Mouse (Mus musculus): Measurements from ENCODE around the gene Tpte. TPM values are rescaled to one million over a fixed set of nuclear protein-coding genes. Genes with fewer than 3 reads are reported as not detected.
A peak's percentile ranks its signal among the peaks of the same experiment; 100 is the strongest.

The Tpte gene
- not detected in 2 replicates for polyA plus RNA-seq (2015; fragmentation: Nextera tagmentation; extraction: Ambion mirVana)

DNA sequence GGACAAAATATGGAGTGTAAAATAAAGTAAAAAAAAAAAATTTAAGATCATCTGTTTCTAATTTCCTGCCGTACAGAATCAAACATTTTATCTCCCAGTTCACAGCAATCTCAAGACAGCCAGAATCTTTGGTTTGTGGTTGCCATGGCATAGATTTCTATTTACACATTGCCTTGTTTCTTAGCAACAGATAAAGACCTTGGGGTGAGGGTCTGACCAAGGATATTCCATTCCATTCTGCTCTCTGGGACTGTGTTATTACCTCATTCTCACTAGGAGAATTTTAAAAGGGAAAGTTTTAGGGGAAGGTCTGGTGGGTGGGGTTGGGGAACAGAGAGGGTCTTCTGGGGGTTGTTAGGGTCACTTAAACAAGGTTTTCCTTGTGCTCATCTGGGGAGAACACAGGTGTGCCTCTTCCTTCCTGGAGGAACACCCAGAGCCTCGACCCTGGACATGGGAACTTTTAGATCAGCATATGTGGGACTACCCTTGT is at the start of gene Tpte:
Gene Tpte (plus strand): TSS at position 443 of the 493 bp plus-strand sequence.
- Histone ChIP-seq H3K4me2 (ENCODE audit: low read depth, low read length) (no peak within 1 kb of the TSS), H3K4me3 (ENCODE audit: low read length) (no peak within 1 kb of the TSS), H3K9me3 (ENCODE audit: control insufficient read depth, low read length) (no peaks in the 10 kb centered on the region), H3K36me3 (ENCODE audit: control insufficient read depth, insufficient read depth, low read length) (no peaks in the 10 kb centered on the region), H3K27ac (ENCODE audit: low read length) (no peak within 1 kb of the TSS), H3K4me1 (replicated peaks; ENCODE audit: control insufficient read depth, insufficient read depth, low read length) (no peaks in the 10 kb centered on the region), H3K9ac (ENCODE audit: low read length) (no peak within 1 kb of the TSS), H3K27me3 (ENCODE audit: control insufficient read depth, insufficient read depth, low read depth, low read length) (no peaks in the 10 kb centered on the region)
- ATAC-seq (ENCODE audit: low read depth), result no peak
- 35% methylated on average over 2 of the region's 2 CpGs for WGBS

DNA sequence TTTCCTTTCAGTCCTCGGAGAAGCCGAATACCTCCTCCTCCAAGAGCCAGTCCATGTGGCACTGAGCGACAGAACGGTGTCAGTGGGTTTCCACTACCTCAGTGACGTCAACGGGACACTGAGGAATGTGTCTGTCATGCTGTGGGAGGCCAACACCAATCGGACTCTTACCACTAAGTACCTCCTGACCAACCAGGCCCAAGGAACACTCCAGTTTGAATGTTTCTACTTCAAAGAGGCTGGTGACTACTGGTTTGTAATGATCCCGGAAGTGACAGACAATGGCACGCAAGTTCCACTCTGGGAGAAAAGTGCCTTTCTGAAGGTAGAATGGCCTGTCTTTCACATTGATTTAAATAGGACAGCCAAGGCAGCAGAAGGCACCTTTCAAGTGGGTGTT is 40.3 kb upstream of the Tpte start:
- no peaks in the 10 kb centered on the region for H3K36me3 ChIP-seq (ENCODE audit: control insufficient read depth, insufficient read depth, low read length)
- WGBS, result 78% methylated on average over 9 of the region's 9 CpGs
- no peaks in the 10 kb centered on the region for H3K4me1 ChIP-seq (replicated peaks; ENCODE audit: control insufficient read depth, insufficient read depth, low read length)
- no peak overlapping the region for H3K27ac ChIP-seq (ENCODE audit: low read length)
- no peaks in the 10 kb centered on the region for H3K27me3 ChIP-seq (ENCODE audit: control insufficient read depth, insufficient read depth, low read depth, low read length)
- no peak overlapping the region for H3K4me2 ChIP-seq (ENCODE audit: low read depth, low read length)
- H3K9ac ChIP-seq (ENCODE audit: low read length), result no peak overlapping the region
- no peak overlapping the region for H3K4me3 ChIP-seq (ENCODE audit: low read length)
- no peaks in the 10 kb centered on the region for H3K9me3 ChIP-seq (ENCODE audit: control insufficient read depth, low read length)
- ATAC-seq (ENCODE audit: low read depth), result no peak

DNA sequence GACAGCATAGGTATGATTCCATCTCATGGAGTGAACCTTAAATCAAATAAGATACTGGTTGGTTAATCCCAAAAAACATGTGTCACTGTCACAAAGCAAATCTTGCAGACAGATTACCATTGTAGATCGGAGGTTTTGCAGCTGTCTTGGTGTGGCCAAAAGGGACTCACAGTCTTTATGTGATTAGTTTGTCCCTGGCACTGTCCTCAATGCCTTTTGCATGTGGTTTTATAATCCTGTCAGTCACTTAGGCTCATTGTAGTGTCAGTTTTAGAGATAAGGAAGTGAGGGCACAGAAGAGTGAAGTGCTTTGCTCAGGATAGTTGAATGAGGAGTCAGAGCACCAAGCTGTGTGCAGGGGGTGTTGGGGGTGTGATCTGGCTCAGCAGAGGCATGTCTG is 37.6 kb upstream of the Tpte start:
- no peak overlapping the region for H3K27ac ChIP-seq (ENCODE audit: low read length)
- H3K4me2 ChIP-seq (ENCODE audit: low read depth, low read length), result no peak overlapping the region
- H3K9ac ChIP-seq (ENCODE audit: low read length), result no peak overlapping the region
- ATAC-seq (ENCODE audit: low read depth), result no peak
- no peaks in the 10 kb centered on the region for H3K36me3 ChIP-seq (ENCODE audit: control insufficient read depth, insufficient read depth, low read length)
- WGBS, result 42% methylated on average over 1 of the region's 1 CpGs
- no peaks in the 10 kb centered on the region for H3K9me3 ChIP-seq (ENCODE audit: control insufficient read depth, low read length)
- H3K4me3 ChIP-seq (ENCODE audit: low read length), result no peak overlapping the region
- H3K4me1 ChIP-seq (replicated peaks; ENCODE audit: control insufficient read depth, insufficient read depth, low read length), result no peaks in the 10 kb centered on the region
- no peaks in the 10 kb centered on the region for H3K27me3 ChIP-seq (ENCODE audit: control insufficient read depth, insufficient read depth, low read depth, low read length)

DNA sequence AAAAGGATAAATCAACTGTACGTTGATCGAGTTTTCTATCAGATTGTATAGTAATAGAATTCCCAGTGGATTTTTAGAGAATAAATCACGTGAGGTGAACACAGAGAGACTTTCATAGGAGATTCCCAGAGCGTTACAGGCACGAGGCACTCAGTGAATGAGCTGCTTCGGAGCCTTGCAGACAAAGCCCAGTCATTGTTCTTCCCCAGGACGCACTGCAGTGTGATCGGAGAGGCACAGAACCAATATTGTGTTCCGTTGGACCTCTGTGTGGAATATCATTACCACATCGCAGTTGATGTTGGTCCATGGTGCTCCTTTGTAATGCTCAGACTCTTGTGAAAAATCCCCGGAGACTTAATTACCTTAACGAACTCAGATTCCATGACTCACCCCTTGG is 35.3 kb upstream of the Tpte start:
- H3K9ac ChIP-seq (ENCODE audit: low read length), result no peak overlapping the region
- H3K4me1 ChIP-seq (replicated peaks; ENCODE audit: control insufficient read depth, insufficient read depth, low read length), result no peaks in the 10 kb centered on the region
- H3K27me3 ChIP-seq (ENCODE audit: control insufficient read depth, insufficient read depth, low read depth, low read length), result no peaks in the 10 kb centered on the region
- WGBS, result 85% methylated on average over 12 of the region's 12 CpGs
- no peak overlapping the region for H3K4me3 ChIP-seq (ENCODE audit: low read length)
- H3K36me3 ChIP-seq (ENCODE audit: control insufficient read depth, insufficient read depth, low read length), result no peaks in the 10 kb centered on the region; the same call in 1 of the 2 replicates
- no peak overlapping the region for H3K27ac ChIP-seq (ENCODE audit: low read length)
- no peak overlapping the region for H3K4me2 ChIP-seq (ENCODE audit: low read depth, low read length)
- no peaks in the 10 kb centered on the region for H3K9me3 ChIP-seq (ENCODE audit: control insufficient read depth, low read length)
- ATAC-seq (ENCODE audit: low read depth), result no peak

DNA sequence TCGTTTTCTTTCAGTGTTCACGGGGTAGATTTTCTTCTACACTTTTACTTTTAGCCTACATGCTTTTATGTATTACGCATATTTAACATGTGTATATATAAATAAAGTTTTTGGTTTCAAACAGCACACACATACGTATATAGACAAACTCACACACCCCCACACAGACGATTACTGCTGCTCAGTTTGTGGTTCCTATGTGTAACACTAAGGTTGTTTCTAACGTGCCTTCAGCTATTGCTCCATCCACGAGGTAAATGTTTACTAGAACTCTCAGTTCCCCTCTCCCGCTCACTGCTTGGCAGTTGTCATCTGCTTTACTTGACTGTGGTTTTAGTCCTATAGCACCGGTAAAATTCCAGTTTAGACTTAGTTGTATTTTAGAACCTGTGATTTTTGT is 34.2 kb upstream of the Tpte start:
- Histone ChIP-seq H3K36me3 (ENCODE audit: control insufficient read depth, insufficient read depth, low read length) (no peaks in the 10 kb centered on the region; the same call in 1 of the 2 replicates), H3K4me2 (ENCODE audit: low read depth, low read length) (no peak overlapping the region), H3K27ac (ENCODE audit: low read length) (no peak overlapping the region), H3K4me3 (ENCODE audit: low read length) (no peak overlapping the region), H3K9me3 (ENCODE audit: control insufficient read depth, low read length) (no peaks in the 10 kb centered on the region), H3K27me3 (ENCODE audit: control insufficient read depth, insufficient read depth, low read depth, low read length) (no peaks in the 10 kb centered on the region), H3K9ac (ENCODE audit: low read length) (no peak overlapping the region), H3K4me1 (replicated peaks; ENCODE audit: control insufficient read depth, insufficient read depth, low read length) (no peaks in the 10 kb centered on the region)
- ATAC-seq (ENCODE audit: low read depth), result no peak
- WGBS, result 65% methylated on average over 9 of the region's 9 CpGs

DNA sequence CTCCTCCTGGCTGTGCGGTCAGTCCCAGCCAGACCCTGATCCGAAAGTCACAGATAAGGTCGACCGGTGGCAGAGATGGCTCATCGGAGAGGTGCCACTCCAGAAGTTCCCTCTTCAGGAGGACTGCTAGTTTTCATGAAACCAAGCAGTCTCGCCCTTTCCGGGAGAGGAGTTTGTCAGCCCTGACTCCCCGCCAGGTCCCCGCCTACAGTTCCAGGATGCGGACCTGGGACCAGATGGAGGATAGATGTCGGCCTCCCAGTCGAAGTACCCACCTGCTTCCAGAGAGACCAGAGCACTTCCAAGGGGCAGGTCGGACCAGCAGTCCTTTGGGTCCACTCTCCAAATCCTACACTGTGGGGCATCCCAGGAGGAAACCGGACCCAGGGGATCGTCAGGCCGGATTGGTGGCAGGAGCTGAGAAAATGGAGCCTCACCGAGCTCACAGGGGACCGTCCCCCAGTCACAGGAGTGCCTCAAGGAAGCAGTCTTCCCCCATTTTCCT is 24.2 kb upstream of the Tpte start:
- H3K9ac ChIP-seq (ENCODE audit: low read length), result no peak overlapping the region
- H3K4me2 ChIP-seq (ENCODE audit: low read depth, low read length), result no peak overlapping the region
- no peaks in the 10 kb centered on the region; the same call in 1 of the 2 replicates for H3K36me3 ChIP-seq (ENCODE audit: control insufficient read depth, insufficient read depth, low read length)
- no peaks in the 10 kb centered on the region; the same call in 1 of the 2 replicates for H3K4me1 ChIP-seq (replicated peaks; ENCODE audit: control insufficient read depth, insufficient read depth, low read length)
- no peaks in the 10 kb centered on the region; the same call in 1 of the 2 replicates for H3K9me3 ChIP-seq (ENCODE audit: control insufficient read depth, low read length)
- peak overlapping the region; percentile 19 for H3K27ac ChIP-seq (ENCODE audit: low read length)
- no peaks in the 10 kb centered on the region for H3K27me3 ChIP-seq (ENCODE audit: control insufficient read depth, insufficient read depth, low read depth, low read length)
- WGBS, result 85% methylated on average over 18 of the region's 18 CpGs
- ATAC-seq (ENCODE audit: low read depth), result no peak
- H3K4me3 ChIP-seq (ENCODE audit: low read length), result no peak overlapping the region

DNA sequence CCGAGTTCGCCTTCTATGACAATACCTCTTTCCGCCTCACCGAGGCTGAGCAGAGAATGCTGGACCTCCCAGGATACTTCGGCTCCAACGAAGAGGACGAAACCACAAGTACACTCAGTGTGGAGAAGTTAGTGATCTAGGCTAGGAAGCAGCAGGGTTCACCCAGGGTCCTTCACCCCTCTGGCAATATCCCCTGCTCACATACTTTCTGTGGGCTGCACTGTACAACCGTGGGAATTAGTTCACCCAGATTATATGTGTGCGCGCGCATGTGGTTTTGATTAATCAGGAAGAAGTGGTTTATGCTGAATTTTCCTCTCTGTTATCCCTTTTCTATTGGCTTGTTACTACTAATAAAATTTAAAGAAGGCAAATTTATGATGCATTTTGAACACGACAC is 23.7 kb upstream of the Tpte start:
- Histone ChIP-seq H3K4me2 (ENCODE audit: low read depth, low read length) (no peak overlapping the region), H3K27me3 (ENCODE audit: control insufficient read depth, insufficient read depth, low read depth, low read length) (no peaks in the 10 kb centered on the region), H3K4me3 (ENCODE audit: low read length) (no peak overlapping the region), H3K9me3 (ENCODE audit: control insufficient read depth, low read length) (no peaks in the 10 kb centered on the region; the same call in 1 of the 2 replicates), H3K27ac (ENCODE audit: low read length) (peak overlapping the region; percentile 19), H3K9ac (ENCODE audit: low read length) (no peak overlapping the region), H3K36me3 (ENCODE audit: control insufficient read depth, insufficient read depth, low read length) (no peaks in the 10 kb centered on the region; the same call in 1 of the 2 replicates), H3K4me1 (replicated peaks; ENCODE audit: control insufficient read depth, insufficient read depth, low read length) (no peaks in the 10 kb centered on the region; the same call in 1 of the 2 replicates)
- WGBS, result 77% methylated on average over 12 of the region's 12 CpGs
- no peak for ATAC-seq (ENCODE audit: low read depth)

DNA sequence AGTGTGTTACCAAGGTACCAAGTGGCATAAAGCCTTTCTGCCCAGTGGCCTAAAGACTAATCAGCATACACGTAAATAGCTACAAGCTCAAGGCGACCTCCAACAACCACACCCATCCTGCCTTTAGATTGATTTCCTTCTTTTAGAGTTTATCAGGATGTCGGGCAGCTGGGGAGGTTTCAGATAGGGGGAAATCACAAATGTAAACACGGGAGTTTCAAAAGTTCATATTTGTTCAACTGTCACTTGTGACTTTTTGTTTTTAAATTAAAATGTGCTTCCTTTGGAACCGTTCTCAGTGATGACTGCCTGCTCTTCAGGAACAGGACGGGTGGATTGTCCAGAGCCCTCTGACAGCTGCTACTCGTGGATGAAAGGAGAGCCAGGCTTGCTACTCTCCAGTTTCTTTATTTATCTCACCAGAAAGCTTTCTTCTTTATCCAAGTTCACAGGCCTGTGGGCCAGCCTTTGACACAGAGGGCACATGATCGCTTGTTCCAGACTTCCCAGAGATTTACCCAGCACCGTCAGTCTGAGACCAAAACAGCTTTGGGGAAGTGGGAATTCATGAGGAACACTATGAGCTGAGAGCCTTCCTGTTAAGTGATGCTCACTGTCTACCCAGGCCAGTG is 23.0 kb upstream of the Tpte start:
- Histone ChIP-seq H3K9ac (ENCODE audit: low read length) (no peak overlapping the region), H3K4me3 (ENCODE audit: low read length) (no peak overlapping the region), H3K4me1 (replicated peaks; ENCODE audit: control insufficient read depth, insufficient read depth, low read length) (no peaks in the 10 kb centered on the region; the same call in 1 of the 2 replicates), H3K27me3 (ENCODE audit: control insufficient read depth, insufficient read depth, low read depth, low read length) (no peaks in the 10 kb centered on the region), H3K36me3 (ENCODE audit: control insufficient read depth, insufficient read depth, low read length) (no peaks in the 10 kb centered on the region; the same call in 1 of the 2 replicates), H3K27ac (ENCODE audit: low read length) (peak overlapping the region; percentile 38; the same call in 1 of the 2 replicates), H3K4me2 (ENCODE audit: low read depth, low read length) (no peak overlapping the region), H3K9me3 (ENCODE audit: control insufficient read depth, low read length) (no peaks in the 10 kb centered on the region; the same call in 1 of the 2 replicates)
- peak; percentile 43 for ATAC-seq (ENCODE audit: low read depth)
- 14% methylated on average over 9 of the region's 9 CpGs for WGBS

DNA sequence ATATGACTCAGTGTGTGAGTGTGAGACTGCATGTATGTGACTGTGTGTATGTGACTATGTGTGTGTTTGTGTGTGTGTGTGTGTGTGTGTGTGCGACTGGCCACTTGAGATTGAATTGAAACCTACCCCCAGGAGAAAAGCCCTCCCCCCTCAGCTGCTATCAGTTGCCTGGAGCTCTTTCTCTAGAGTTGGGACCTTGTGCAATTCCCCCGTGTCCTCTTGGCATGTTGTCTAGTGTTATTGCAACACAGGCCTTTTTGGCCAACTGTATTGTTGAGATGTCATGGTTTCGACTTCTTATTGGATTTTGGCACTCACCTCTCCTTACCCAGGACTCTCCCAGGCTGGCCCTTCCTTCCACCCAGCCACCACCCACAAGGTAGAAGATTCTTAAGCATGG is 21.0 kb upstream of the Tpte start:
- Histone ChIP-seq H3K4me2 (ENCODE audit: low read depth, low read length) (no peak overlapping the region), H3K36me3 (ENCODE audit: control insufficient read depth, insufficient read depth, low read length) (no peaks in the 10 kb centered on the region; the same call in 1 of the 2 replicates), H3K27ac (ENCODE audit: low read length) (no peak overlapping the region), H3K27me3 (ENCODE audit: control insufficient read depth, insufficient read depth, low read depth, low read length) (no peaks in the 10 kb centered on the region), H3K4me1 (replicated peaks; ENCODE audit: control insufficient read depth, insufficient read depth, low read length) (no peaks in the 10 kb centered on the region; the same call in 1 of the 2 replicates), H3K9ac (ENCODE audit: low read length) (no peak overlapping the region), H3K4me3 (ENCODE audit: low read length) (no peak overlapping the region), H3K9me3 (ENCODE audit: control insufficient read depth, low read length) (no peaks in the 10 kb centered on the region; the same call in 1 of the 2 replicates)
- WGBS, result 83% methylated on average over 3 of the region's 3 CpGs
- no peak for ATAC-seq (ENCODE audit: low read depth)
